Mouse (Mus musculus) liver, adult 2 months (tissue): Measurements from ENCODE around the gene Calcoco1.

ENCODE experiments used
- CTCF ChIP-seq: fragments of 200-500 bp; IDR thresholded peaks from 2 replicates; pipeline ENCODE4 v1.5.1; 2011; ENCODE audit warnings: low read depth, low read length, control low read depth
- POLR2A ChIP-seq: fragments of 200-500 bp; IDR thresholded peaks from 2 replicates; pipeline ENCODE4 v1.6.1; 2011; ENCODE audit warnings: low read length, control low read depth; ENCODE audit not compliant: insufficient read depth; ENCODE audit errors: extremely low read depth

GRCm38 (mm10) chr15:102705923-102706503 lies 16.0 kb downstream of the Calcoco1 start:
- TF ChIP-seq POLR2A (no peak), CTCF (no peak)
